Mouse (Mus musculus) cortical plate, adult 2 months (tissue): ENCODE results near the gene Tbx5.

ENCODE experiments used
- CTCF ChIP-seq: fragments of 200-500 bp; IDR thresholded peaks from 2 replicates; pipeline ENCODE4 v1.5.1; 2011; ENCODE audit warnings: mild to moderate bottlenecking, control low read depth, low read length; ENCODE audit not compliant: insufficient read depth; ENCODE audit errors: extremely low read depth
- POLR2A ChIP-seq: fragments of 200-500 bp; IDR thresholded peaks from 2 replicates; pipeline ENCODE4 v1.6.1; 2011; ENCODE audit warnings: mild to moderate bottlenecking, low read length, control low read depth; ENCODE audit not compliant: insufficient read depth; ENCODE audit errors: extremely low read depth

GRCm38 (mm10) chr5:119861301-119861700 is 28.8 kb downstream of the Tbx5 start:
- TF ChIP-seq CTCF (no peak), POLR2A (no peak)
